Mouse (Mus musculus) thymus, adult 2 months (tissue): ENCODE data around the gene Trio. TPM values are rescaled to one million over a fixed set of nuclear protein-coding genes. Genes with fewer than 3 reads are reported as not detected.

ENCODE experiments used
- DNase-seq: peaks from one replicate; pipeline ENCODE4 v3.0.0; 2021
- H3K27ac ChIP-seq: fragments of 200-500 bp; 2 replicates; pipeline ENCODE4 v1.5.1; 2012; ENCODE audit warnings: low read length, control low read depth; ENCODE audit not compliant: control insufficient read depth, insufficient read depth
- H3K27me3 ChIP-seq: fragments of 200-500 bp; 2 replicates; pipeline ENCODE4 v1.6.1; 2012; ENCODE audit warnings: mild to moderate bottlenecking, low read length, moderate library complexity, mixed read lengths; ENCODE audit not compliant: control insufficient read depth, insufficient read depth
- H3K36me3 ChIP-seq: fragments of 200-500 bp; 2 replicates; pipeline ENCODE4 v1.6.1; 2012; ENCODE audit warnings: mild to moderate bottlenecking, low read length, moderate library complexity; ENCODE audit not compliant: control insufficient read depth, insufficient read depth
- H3K4me1 ChIP-seq: fragments of 200-500 bp; replicated peaks from 2 replicates; pipeline ENCODE4 v1.6.1; 2012; ENCODE audit warnings: low read length; ENCODE audit not compliant: control insufficient read depth, insufficient read depth
- H3K4me3 ChIP-seq: fragments of 200-500 bp; 2 replicates; pipeline ENCODE4 v1.5.1; 2012; ENCODE audit warnings: mild to moderate bottlenecking, low read length, control low read depth, moderate library complexity; ENCODE audit not compliant: control insufficient read depth, insufficient read depth
- CTCF ChIP-seq: fragments of 200-500 bp; IDR thresholded peaks from 2 replicates; pipeline ENCODE4 v1.5.1; 2012; ENCODE audit warnings: mild to moderate bottlenecking, control low read depth, low read length, moderate library complexity, borderline replicate concordance; ENCODE audit not compliant: control insufficient read depth, poor library complexity, insufficient read depth; ENCODE audit errors: extremely low read depth
- POLR2A ChIP-seq: fragments of 200-500 bp; IDR thresholded peaks from 2 replicates; pipeline ENCODE4 v1.6.1; 2012; ENCODE audit warnings: mild to moderate bottlenecking, low read length, control low read depth, moderate library complexity; ENCODE audit not compliant: control insufficient read depth, poor library complexity, insufficient read depth; ENCODE audit errors: extremely low read depth
- WGBS: fragments of 180-500 bp; shearing (Covaris S2); methylation state at CpG from one replicate; pipeline ENCODE4 v1.1.7; 2018; 5-methylcytosine and 5-hydroxymethylcytosine counted together
- polyA plus RNA-seq: library from polyadenylated mRNA; depleted of rRNA; stranded (reverse); fragments of >200 nt; gene quantifications from 2 replicates; pipeline ENCODE4 v1.2.3, GENCODE M21; 2012

The Trio gene
- polyA plus RNA-seq, 1 experiment: 24.9 TPM

DNA sequence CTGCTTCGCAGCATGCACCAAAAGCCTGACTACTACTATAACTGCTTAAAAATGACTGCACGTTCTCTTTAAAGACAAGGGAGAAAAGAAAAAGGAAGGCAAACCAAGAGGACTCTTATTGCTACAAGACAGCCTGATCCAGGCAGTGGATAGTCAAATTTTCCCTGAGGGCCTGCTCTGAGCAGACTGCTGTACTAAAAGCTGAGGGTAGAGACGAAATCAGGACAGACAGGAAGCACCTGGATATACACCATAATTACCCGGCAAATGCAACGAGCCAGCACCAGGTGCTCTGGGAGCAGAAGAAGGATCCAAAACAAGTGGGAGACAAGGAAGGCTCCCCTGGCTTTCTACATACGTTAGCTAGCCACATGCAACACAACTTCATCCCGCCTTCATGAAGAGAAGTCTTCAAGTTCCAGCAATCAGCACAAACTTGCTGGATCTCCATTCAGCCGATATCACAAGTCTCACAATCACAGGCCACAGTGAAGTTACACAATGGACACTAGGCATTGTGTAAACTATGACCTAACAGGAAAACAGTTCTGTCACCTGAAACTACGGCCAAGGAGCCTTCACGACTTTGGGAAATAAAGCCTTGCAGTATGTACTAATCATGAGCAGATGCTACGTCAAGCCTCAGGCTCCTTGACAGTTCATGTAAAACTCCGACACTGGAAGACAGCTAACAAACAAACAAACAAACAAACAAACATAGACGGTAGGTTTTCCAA lies 43.7 kb downstream of the Trio start:
- no peak overlapping the region for H3K4me3 ChIP-seq
- WGBS: 73% methylated on average over 13 of the region's 13 CpGs
- no peak for TF ChIP-seq POLR2A
- TF ChIP-seq CTCF: no peak
- no peaks in the 10 kb centered on the region for H3K4me1 ChIP-seq
- no peaks in the 10 kb centered on the region for H3K36me3 ChIP-seq
- H3K27ac ChIP-seq: no peak overlapping the region
- no peak for DNase-seq
- no peaks in the 10 kb centered on the region for H3K27me3 ChIP-seq

DNA sequence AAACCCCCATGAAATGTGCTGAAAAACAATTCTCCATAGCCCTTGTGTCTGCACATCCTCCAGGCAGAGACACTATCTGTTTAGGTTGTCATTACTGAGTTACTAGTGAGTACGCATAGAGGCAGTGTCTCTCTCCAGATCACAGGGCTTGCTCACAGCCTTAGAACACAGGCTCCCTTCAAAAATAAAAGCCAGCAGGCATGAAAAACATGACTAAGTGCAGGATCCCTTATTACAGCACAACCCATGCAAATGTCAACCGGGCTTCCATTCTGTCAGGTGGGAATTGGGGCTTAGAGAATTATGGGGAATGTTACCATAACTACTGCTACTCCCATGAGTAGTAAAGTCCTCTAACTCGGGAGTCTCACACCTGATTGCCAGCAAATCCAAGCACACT lies 44.4 kb downstream of the Trio start:
- Histone ChIP-seq H3K4me1 (no peaks in the 10 kb centered on the region), H3K27ac (no peak overlapping the region), H3K27me3 (no peaks in the 10 kb centered on the region), H3K36me3 (no peaks in the 10 kb centered on the region), H3K4me3 (no peak overlapping the region)
- DNase-seq: no peak
- TF ChIP-seq POLR2A: no peak
- TF ChIP-seq CTCF: no peak
- 82% methylated on average over 3 of the region's 3 CpGs for WGBS

DNA sequence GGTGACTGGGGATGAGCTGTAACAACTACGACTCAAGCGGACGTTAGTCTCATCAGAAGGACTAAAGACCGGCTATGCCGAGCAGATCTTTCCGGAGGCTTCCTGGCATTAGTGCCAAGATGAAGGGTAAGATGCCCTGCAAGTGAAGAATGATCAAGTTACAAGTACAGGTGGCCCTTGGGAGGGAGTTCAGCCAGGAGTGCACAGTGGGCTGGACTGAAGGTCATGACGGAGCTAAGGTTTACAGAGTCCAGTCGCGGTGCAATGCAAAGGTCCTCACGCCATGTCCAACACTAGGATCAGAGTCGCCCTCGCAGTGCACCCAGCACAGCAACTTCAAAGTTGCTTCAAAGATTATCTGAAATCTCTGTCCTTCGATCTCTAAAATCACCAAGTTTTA lies 45.2 kb downstream of the Trio start:
- TF ChIP-seq POLR2A: no peak
- no peak for TF ChIP-seq CTCF
- no peaks in the 10 kb centered on the region for H3K4me1 ChIP-seq
- H3K4me3 ChIP-seq: no peak overlapping the region
- no peak overlapping the region for H3K27ac ChIP-seq
- WGBS: 94% methylated on average over 13 of the region's 13 CpGs
- H3K27me3 ChIP-seq: no peaks in the 10 kb centered on the region
- DNase-seq: no peak
- H3K36me3 ChIP-seq: no peaks in the 10 kb centered on the region

DNA sequence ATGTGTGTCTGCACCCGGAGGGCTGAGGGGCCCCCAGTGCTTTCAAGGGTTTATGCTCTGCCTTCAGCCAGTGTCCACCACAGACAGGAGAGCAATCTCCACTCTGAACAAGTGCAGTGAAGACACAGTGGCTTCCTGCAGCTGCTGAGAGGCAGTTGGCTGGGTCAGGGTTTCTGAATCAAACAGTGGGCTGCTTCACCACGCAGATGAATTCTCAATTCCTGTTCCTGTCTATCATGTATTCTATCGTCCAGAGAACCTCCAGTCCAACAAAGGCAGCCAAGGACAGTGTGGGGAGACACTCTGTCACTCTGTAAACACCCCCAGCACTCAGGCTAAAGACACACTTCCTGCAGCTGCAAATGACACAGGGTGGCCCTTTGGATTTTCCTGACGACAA lies 48.7 kb downstream of the Trio start:
- Histone ChIP-seq H3K4me3 (no peak overlapping the region), H3K27me3 (no peaks in the 10 kb centered on the region), H3K4me1 (no peaks in the 10 kb centered on the region), H3K27ac (no peak overlapping the region), H3K36me3 (no peaks in the 10 kb centered on the region)
- no peak for DNase-seq
- 12% methylated on average over 4 of the region's 4 CpGs for WGBS
- TF ChIP-seq POLR2A (no peak), CTCF (no peak)

DNA sequence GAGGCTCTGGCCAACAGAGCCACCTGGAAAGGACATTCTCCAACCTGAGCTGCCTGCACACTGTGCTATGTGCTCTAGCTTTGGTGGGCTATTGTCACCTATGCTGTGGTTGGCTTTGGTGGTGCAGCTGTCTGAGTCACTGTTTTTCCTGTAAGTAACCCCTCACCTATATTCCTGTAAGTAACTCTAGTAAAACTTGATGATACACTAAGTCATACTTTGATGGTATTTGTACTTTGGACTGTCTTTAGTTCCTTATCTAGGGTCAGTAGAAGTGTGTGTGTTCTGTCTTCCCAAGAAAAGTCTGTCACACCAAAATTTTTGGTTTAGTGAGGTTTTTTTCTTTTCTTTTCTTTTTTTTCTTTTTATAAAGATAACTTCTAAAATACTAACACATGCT lies 49.3 kb downstream of the Trio start:
- Histone ChIP-seq H3K27me3 (no peaks in the 10 kb centered on the region), H3K36me3 (no peaks in the 10 kb centered on the region), H3K4me1 (no peaks in the 10 kb centered on the region), H3K4me3 (no peak overlapping the region), H3K27ac (no peak overlapping the region)
- DNase-seq: no peak
- TF ChIP-seq CTCF (no peak), POLR2A (no peak)

DNA sequence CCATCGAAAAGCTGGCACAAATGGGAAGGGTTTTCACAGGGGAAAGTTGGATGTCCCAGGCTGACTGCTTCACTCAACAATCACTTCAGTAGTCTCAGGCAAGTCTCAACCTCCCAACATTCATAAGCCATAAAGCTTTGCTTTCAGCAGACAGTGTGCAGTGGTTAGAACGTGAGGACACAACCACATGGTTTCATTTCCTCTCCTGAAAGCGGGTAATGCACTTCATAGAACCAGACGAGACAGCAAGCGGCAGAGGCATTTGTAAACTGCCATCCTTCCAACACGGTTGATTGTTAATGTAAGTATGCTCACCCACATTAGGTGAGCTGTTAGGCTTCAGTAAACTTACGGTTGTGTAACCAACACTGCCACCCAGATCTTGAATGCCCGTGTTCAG lies 51.0 kb downstream of the Trio start:
- no peak for TF ChIP-seq POLR2A
- no peak for TF ChIP-seq CTCF
- no peak overlapping the region for H3K4me3 ChIP-seq
- no peaks in the 10 kb centered on the region for H3K4me1 ChIP-seq
- H3K27ac ChIP-seq: no peak overlapping the region
- H3K36me3 ChIP-seq: no peaks in the 10 kb centered on the region
- DNase-seq: no peak
- no peaks in the 10 kb centered on the region for H3K27me3 ChIP-seq
- 75% methylated on average over 8 of the region's 8 CpGs for WGBS

DNA sequence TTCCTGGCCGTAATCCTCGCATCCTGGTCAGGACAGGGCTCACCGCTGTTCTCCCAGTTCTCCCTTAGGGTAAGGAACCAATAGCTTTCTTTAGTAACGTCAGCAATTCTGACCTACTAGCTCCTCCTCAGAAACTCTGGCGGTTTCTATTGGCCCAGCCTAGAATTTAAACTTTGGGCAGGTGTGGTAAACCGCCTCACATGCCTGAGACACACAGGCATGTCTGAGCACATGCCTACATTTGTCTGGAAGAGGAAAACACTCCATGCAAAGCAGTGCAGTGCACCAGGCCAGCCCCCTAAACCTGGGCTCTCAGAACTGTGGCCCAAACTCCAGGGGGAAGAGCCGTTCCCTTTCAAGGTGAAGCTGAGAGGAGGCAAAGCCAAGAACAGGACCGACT lies 57.5 kb downstream of the Trio start:
- no peak overlapping the region for H3K4me3 ChIP-seq
- no peaks in the 10 kb centered on the region for H3K27me3 ChIP-seq
- no peak for DNase-seq
- no peak overlapping the region for H3K27ac ChIP-seq
- WGBS: 95% methylated on average over 8 of the region's 8 CpGs
- H3K36me3 ChIP-seq: no peaks in the 10 kb centered on the region
- TF ChIP-seq POLR2A (no peak), CTCF (no peak)
- H3K4me1 ChIP-seq: no peaks in the 10 kb centered on the region
